Mouse (Mus musculus) Patski (cell line): Measurements from ENCODE around the gene Hao1. TPM values are rescaled to one million over a fixed set of nuclear protein-coding genes. Genes with fewer than 3 reads are reported as not detected.

Source experiments
- ATAC-seq: fragments of 100-300 bp; one replicate; pipeline ENCODE4 v1.8.0; 2021
- CTCF ChIA-PET: fragments of 350-600 bp; sonication (Branson Sonifier 250); formaldehyde crosslinking; loops from one replicate; lab custom pipeline; 2022; ENCODE audit warnings: inconsistent platforms; lab: Charles Lee
- POLR2A ChIA-PET: fragments of 350-600 bp; sonication (Branson Sonifier 250); formaldehyde crosslinking; loops from one replicate; lab custom pipeline; 2022; ENCODE audit warnings: antibody characterized with exemption, inconsistent platforms; lab: Charles Lee
- DNase-seq: peaks from one replicate; pipeline ENCODE4 v3.0.0-alpha.2; 2011; ENCODE audit warnings: low read depth, low spot score
- H3K27me3 ChIP-seq: fragments of 371-371 bp; one replicate; pipeline ENCODE4 v1.5.1; 2021
- CTCF ChIP-seq: fragments of 100-300 bp; IDR thresholded peaks from one replicate; pipeline ENCODE4 v1.5.1; 2021
- in situ Hi-C: fragments of 300-500 bp; cut with MboI; formaldehyde crosslinking; loops from 3 replicates; pipeline ENCODE4 v1.11.1; 2018; ENCODE audit warnings: low pct_unique_long_range_greater_than_20kb, mixed read lengths
- polyA plus RNA-seq: library from polyadenylated mRNA; unstranded; gene quantifications from one replicate; pipeline ENCODE4 v1.2.3, GENCODE M21; 2021

Gene Hao1
- polyA plus RNA-seq, 1 experiment from 2014 or later = not detected

GRCm38 (mm10) chr2:134481174-134481573, 73.0 kb downstream of the Hao1 start:
- ATAC-seq (no peak), DNase-seq (no peak)
- in situ Hi-C loops = loop anchor here (5.0 to 25.0 kb wide), 5 partner anchors 689 to 1456 kb away; partner anchors contain the start of gene Bmp2
- POLR2A ChIA-PET = no interaction called here
- peaks cover 35% of the 10 kb centered on the region for H3K27me3 ChIP-seq
- CTCF ChIA-PET = interaction anchor here (0.9 to 2.0 kb wide), 3 partner anchors 13 to 38 kb away, joined by 3 to 6 read pairs (median 4); no protein-coding TSS in a partner anchor
- TF ChIP-seq CTCF = no peak

DNA sequence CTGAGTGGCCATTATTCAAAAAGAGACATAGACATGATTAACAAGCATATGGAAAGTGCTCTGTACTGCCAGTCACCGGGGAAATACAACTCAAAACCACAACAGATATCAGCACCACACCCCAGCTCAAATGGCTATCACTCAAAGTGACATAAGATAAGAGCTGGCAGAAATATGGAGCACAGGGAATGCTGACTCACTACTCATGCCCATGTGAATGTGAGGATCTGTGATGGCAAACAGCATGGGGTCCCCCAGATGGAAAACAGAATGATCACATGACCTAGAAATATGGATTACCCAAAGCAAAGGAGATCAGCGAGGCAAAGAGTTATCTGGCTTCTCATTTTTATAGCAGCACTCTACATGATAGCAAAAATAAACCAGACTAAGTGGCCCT, 89.0 kb downstream of the Hao1 start:
- TF ChIP-seq CTCF = no peak
- no peak for ATAC-seq
- peaks cover 4% of the 10 kb centered on the region for H3K27me3 ChIP-seq
- ChIA-PET CTCF (interaction anchor here (2.2 kb wide), 1 partner anchor 16 kb away, joined by 6 read pairs; no protein-coding TSS in a partner anchor), POLR2A (no interaction called here)
- no peak for DNase-seq
- in situ Hi-C loops = no loop called here

- in situ Hi-C loops = no loop called here
- ATAC-seq (no peak), DNase-seq (no peak)
- POLR2A ChIA-PET = no interaction called here
- CTCF ChIA-PET = no interaction called here
- no peak for TF ChIP-seq CTCF
- peaks cover 14% of the 10 kb centered on the region for H3K27me3 ChIP-seq
Observed at GRCm38 (mm10) chr2:134462321-134462720, 91.8 kb downstream of the Hao1 start.

DNA sequence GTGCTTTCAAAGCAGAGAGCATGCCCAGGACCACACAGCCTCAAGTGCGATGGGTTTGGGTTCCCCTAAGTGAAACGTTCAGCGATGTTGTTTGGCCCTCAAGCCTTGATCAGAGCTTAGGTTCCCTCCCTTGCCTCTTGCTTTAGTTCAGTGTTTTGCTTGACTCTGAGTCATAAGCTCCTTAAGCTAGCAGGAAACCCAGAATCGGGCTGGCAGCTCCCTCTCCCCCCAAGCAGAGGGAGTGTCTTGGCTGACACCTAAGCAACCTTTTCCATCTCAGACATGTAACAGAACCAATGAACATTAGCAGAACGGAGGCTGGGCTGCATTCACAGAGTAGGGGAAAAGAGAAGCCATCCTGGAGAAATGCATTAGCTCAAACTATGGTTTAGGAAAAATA, 93.3 kb downstream of the Hao1 start:
- CTCF ChIA-PET = no interaction called here
- ATAC-seq (no peak), DNase-seq (no peak)
- no peak for TF ChIP-seq CTCF
- in situ Hi-C loops = no loop called here
- POLR2A ChIA-PET = no interaction called here
- peaks cover 10% of the 10 kb centered on the region for H3K27me3 ChIP-seq

- ChIA-PET CTCF (no interaction called here), POLR2A (no interaction called here)
- in situ Hi-C loops = no loop called here
- DNase-seq = no peak
- H3K27me3 ChIP-seq = peaks cover 10% of the 10 kb centered on the region
- no peak for TF ChIP-seq CTCF
- no peak for ATAC-seq
Observed at GRCm38 (mm10) chr2:134456065-134456505, 98.1 kb downstream of the Hao1 start.

DNA sequence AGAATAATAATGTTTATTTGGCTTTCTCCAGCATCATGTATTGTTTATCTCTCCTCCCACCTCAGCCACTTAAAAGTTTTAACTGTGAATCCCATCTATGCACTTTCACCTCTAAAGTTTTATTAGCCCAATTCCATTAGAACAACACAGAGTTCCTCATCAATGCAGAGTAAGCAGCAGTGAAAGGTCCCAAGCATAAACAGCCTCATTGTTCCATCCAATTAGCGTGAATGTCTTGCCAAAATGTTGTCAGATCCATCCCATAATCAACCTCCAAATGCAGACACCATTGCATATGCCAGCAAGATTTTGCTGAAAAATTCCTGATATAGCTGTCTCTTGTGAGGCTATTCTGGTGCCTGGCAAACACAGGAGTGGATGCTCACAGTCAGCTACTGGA, 101.4 kb downstream of the Hao1 start:
- DNase-seq (no peak), ATAC-seq (no peak)
- CTCF ChIA-PET = no interaction called here
- in situ Hi-C loops = no loop called here
- POLR2A ChIA-PET = no interaction called here
- H3K27me3 ChIP-seq = peaks cover 2% of the 10 kb centered on the region
- no peak for TF ChIP-seq CTCF

- in situ Hi-C loops = no loop called here
- CTCF ChIA-PET = no interaction called here
- no peak for TF ChIP-seq CTCF
Observed at GRCm38 (mm10) chr2:134450976-134451375, 103.2 kb downstream of the Hao1 start.

More at GRCm38 (mm10) chr2:134450976-134451375, 103.2 kb downstream of the Hao1 start:
- no peak for ATAC-seq
- H3K27me3 ChIP-seq = no peaks in the 10 kb centered on the region
- POLR2A ChIA-PET = no interaction called here
- DNase-seq = no peak

Other genes with a start within 250 kb of the Hao1 start
- 40.0 TPM for gene Tmx4, start 89.8 kb upstream of the Hao1 start, polyA plus RNA-seq
- gene Plcb1, start 231.7 kb upstream of the Hao1 start, polyA plus RNA-seq = 0.09 TPM